Mouse (Mus musculus) right cerebral cortex, adult 18-20 months (tissue): ENCODE data around the gene Lrrc47.

Source experiments
- DNase-seq: peaks from one replicate; pipeline ENCODE4 v3.0.0; 2022; ENCODE audit warnings: mixed read lengths

Lrrc47 gene

GRCm38 (mm10) chr4:154011646-154012089 lies at the start of gene Lrrc47:
Gene Lrrc47, plus strand, starts transcription at chr4:154011731.
- peak; percentile 91 for DNase-seq

GRCm38 (mm10) chr4:153962631-153963030 lies 48.9 kb upstream of the Lrrc47 start:
- DNase-seq = peak; percentile 67

- no peak for DNase-seq
Measured at GRCm38 (mm10) chr4:153966651-153967050, 44.9 kb upstream of the Lrrc47 start.

GRCm38 (mm10) chr4:153967556-153967955 lies 44.0 kb upstream of the Lrrc47 start:
- no peak for DNase-seq

GRCm38 (mm10) chr4:153968063-153968462 lies 43.5 kb upstream of the Lrrc47 start:
- no peak for DNase-seq

GRCm38 (mm10) chr4:153974431-153975291 lies 36.9 kb upstream of the Lrrc47 start, which contains the start of the genes Dffb and Cep104:
Gene Dffb, minus strand, starts transcription at chr4:153975126.
Gene Cep104, plus strand, starts transcription at chr4:153975194.
- peak; percentile 94 for DNase-seq

GRCm38 (mm10) chr4:153975292-153975662 lies 36.3 kb upstream of the Lrrc47 start:
- no peak for DNase-seq

- DNase-seq = no peak
Measured at GRCm38 (mm10) chr4:153975768-153976167, 35.8 kb upstream of the Lrrc47 start.

GRCm38 (mm10) chr4:153979243-153979642 lies 32.3 kb upstream of the Lrrc47 start:
- DNase-seq = no peak

GRCm38 (mm10) chr4:153980470-153980869 lies 31.1 kb upstream of the Lrrc47 start:
- DNase-seq = peak; percentile 53

- no peak for DNase-seq
Measured at GRCm38 (mm10) chr4:153992715-153993114, 18.8 kb upstream of the Lrrc47 start.

GRCm38 (mm10) chr4:153993505-153993904 lies 18.0 kb upstream of the Lrrc47 start:
- DNase-seq = no peak

GRCm38 (mm10) chr4:154005488-154005887 lies 6.0 kb upstream of the Lrrc47 start:
- DNase-seq = no peak

- DNase-seq = no peak
Measured at GRCm38 (mm10) chr4:154006264-154006663, 5.3 kb upstream of the Lrrc47 start.

GRCm38 (mm10) chr4:154007759-154008158 lies 3.8 kb upstream of the Lrrc47 start:
- DNase-seq = no peak

GRCm38 (mm10) chr4:154010907-154011645 lies 455 bp upstream of the Lrrc47 start:
- no peak for DNase-seq

GRCm38 (mm10) chr4:154012132-154012882 lies 776 bp downstream of the Lrrc47 start:
- no peak for DNase-seq

- no peak for DNase-seq
Measured at GRCm38 (mm10) chr4:154015476-154015875, 3.9 kb downstream of the Lrrc47 start.

GRCm38 (mm10) chr4:154019571-154019970 lies 8.0 kb downstream of the Lrrc47 start:
- DNase-seq = no peak

GRCm38 (mm10) chr4:154021432-154021831 lies 9.9 kb downstream of the Lrrc47 start:
- no peak for DNase-seq

- DNase-seq = no peak
Measured at GRCm38 (mm10) chr4:154022407-154022806, 10.9 kb downstream of the Lrrc47 start.

GRCm38 (mm10) chr4:154022844-154023243 lies 11.3 kb downstream of the Lrrc47 start:
- no peak for DNase-seq
